ENCODE assay signal across 24 mouse cellular contexts in the genomic region with DNA sequence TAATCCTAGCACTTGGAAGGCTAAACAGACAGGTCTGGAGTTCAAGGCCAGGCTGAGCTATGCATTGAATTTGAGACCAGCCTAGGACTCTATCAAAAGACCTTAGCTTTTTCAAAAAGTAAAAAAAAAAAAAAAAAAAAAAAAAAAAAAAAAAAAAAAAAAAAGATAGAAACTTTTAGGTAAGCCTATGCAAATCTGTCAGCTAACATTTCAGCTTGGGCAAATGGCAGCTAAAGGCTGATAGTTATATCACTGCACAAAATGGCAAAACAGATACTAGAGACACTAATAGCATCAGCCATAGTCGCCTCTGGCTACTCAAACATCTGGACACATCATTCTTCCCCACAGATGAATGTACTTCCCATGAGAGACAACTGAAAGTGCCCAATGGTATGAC.
DNase-seq lines count a peak whose midpoint lies in the region; ATAC-seq and TF ChIP-seq lines count a peak whose summit lies in the region.
"Had no signal": no experiment of that assay in that cellular context is flagged by ENCODE, and none has a peak within 500 bp of the region (broad histone marks: within the 10 kb centered on the region; RNA-seq: fewer than 3 reads in every experiment).

No protein-coding gene starts in this region.

- peak overlapping the region; percentile 80; the same call in 1 of the 2 replicates for H3K27ac ChIP-seq in hindbrain, embryonic 14.5 days
- H3K27ac ChIP-seq in hindbrain, embryonic 10.5 days = no peak overlapping the region
- H3K27ac ChIP-seq in liver, embryonic 13.5 days = no peak overlapping the region
- peak overlapping the region; percentile 86; the same call in 1 of the 2 replicates for H3K27ac ChIP-seq in midbrain, embryonic 16.5 days (ENCODE audit: low read length)
- no peak overlapping the region for H3K27ac ChIP-seq in midbrain, embryonic 10.5 days (replicated peaks)
- no peak overlapping the region for H3K27ac ChIP-seq in ES-E14 (ENCODE audit: insufficient read depth, low read depth, low read length, poor library complexity, severe bottlenecking)
- H3K27ac ChIP-seq in lung, postnatal 0 days (ENCODE audit: low read length) = no peak overlapping the region
- H3K27ac ChIP-seq: embryonic facial prominence, embryonic 12.5 days; forebrain, embryonic 12.5 days had no signal

- no peak for DNase-seq in hindbrain, embryonic 14.5 days (ENCODE audit: low spot score)
- no peak for DNase-seq in hindbrain, embryonic 10.5 days (ENCODE audit: low spot score)
- DNase-seq in liver, embryonic 13.5 days = no peak
- DNase-seq in liver (no peak), ES-E14 (ENCODE audit: low read depth, low spot score) (no peak)
- no peak for DNase-seq in midbrain, embryonic 10.5 days (ENCODE audit: low spot score)
- DNase-seq in lung, postnatal 0 days (ENCODE audit: low spot score) = no peak
- DNase-seq: adrenal gland, postnatal 10 days; adrenal gland, postnatal 36 days; cerebellum, adult 18-20 months; cerebellum, adult 9-10 months; cerebellum, postnatal 14 days; gastrocnemius, postnatal 10 days; gastrocnemius, postnatal 36 days; heart, postnatal 10 days; heart, postnatal 36 days had no signal

- H3K27me3 ChIP-seq in hindbrain, embryonic 14.5 days (ENCODE audit: control insufficient read depth, insufficient read depth, low read length) = no peaks in the 10 kb centered on the region
- no peaks in the 10 kb centered on the region for H3K27me3 ChIP-seq in hindbrain, embryonic 10.5 days (ENCODE audit: insufficient read depth, poor library complexity, severe bottlenecking)
- H3K27me3 ChIP-seq in liver, embryonic 13.5 days = no peaks in the 10 kb centered on the region
- no peaks in the 10 kb centered on the region for H3K27me3 ChIP-seq in midbrain, embryonic 16.5 days (ENCODE audit: control insufficient read depth, insufficient read depth, low read depth, low read length)
- H3K27me3 ChIP-seq in midbrain, embryonic 10.5 days (ENCODE audit: low read depth, poor library complexity, severe bottlenecking) = no peaks in the 10 kb centered on the region
- H3K27me3 ChIP-seq in lung, postnatal 0 days (replicated peaks; ENCODE audit: insufficient read depth, low read length) = no peaks in the 10 kb centered on the region
- H3K27me3 ChIP-seq: embryonic facial prominence, embryonic 12.5 days; forebrain, embryonic 12.5 days; forebrain, embryonic 15.5 days; heart, embryonic 15.5 days; hindbrain, embryonic 15.5 days; Patski had no signal

- H3K9me3 ChIP-seq in hindbrain, embryonic 14.5 days (ENCODE audit: control insufficient read depth, low read length) = no peaks in the 10 kb centered on the region
- no peaks in the 10 kb centered on the region for H3K9me3 ChIP-seq in hindbrain, embryonic 10.5 days
- H3K9me3 ChIP-seq in liver, embryonic 13.5 days (replicated peaks) = no peaks in the 10 kb centered on the region
- no peaks in the 10 kb centered on the region for H3K9me3 ChIP-seq in midbrain, embryonic 16.5 days (replicated peaks; ENCODE audit: control insufficient read depth, low read length, poor library complexity, severe bottlenecking)
- H3K9me3 ChIP-seq in midbrain, embryonic 10.5 days (replicated peaks) = no peaks in the 10 kb centered on the region
- no peaks in the 10 kb centered on the region for H3K9me3 ChIP-seq in ES-E14 (ENCODE audit: control insufficient read depth, insufficient read depth, low read depth, low read length)
- H3K9me3 ChIP-seq in lung, postnatal 0 days (ENCODE audit: low read length) = no peaks in the 10 kb centered on the region
- H3K9me3 ChIP-seq: embryonic facial prominence, embryonic 12.5 days; forebrain, embryonic 12.5 days; forebrain, embryonic 15.5 days; G1E; heart, embryonic 15.5 days; hindbrain, embryonic 15.5 days had no signal

- no peak for TF ChIP-seq CTCF in lung, postnatal 0 days (IDR thresholded peaks at IDR 0.05)

- peaks cover 35% of the 10 kb centered on the region for H3K4me1 ChIP-seq in hindbrain, embryonic 14.5 days (replicated peaks; ENCODE audit: control insufficient read depth, insufficient read depth, low read length)
- peaks cover 25% of the 10 kb centered on the region for H3K4me1 ChIP-seq in hindbrain, embryonic 10.5 days (replicated peaks)
- peaks cover 40% of the 10 kb centered on the region for H3K4me1 ChIP-seq in liver, embryonic 13.5 days (replicated peaks)
- peaks cover 28% of the 10 kb centered on the region for H3K4me1 ChIP-seq in midbrain, embryonic 16.5 days (ENCODE audit: control insufficient read depth, insufficient read depth, low read length)
- peaks cover 31% of the 10 kb centered on the region for H3K4me1 ChIP-seq in midbrain, embryonic 10.5 days
- peaks cover 4 to 7% of the 10 kb centered on the region in 2 experiments; a peak in 3 of 4 replicates for H3K4me1 ChIP-seq in ES-E14 (ENCODE audit: control insufficient read depth in 2 of 2, insufficient read depth in 2 of 2, low read length in 2 of 2, poor library complexity in 1 of 2)
- H3K4me1 ChIP-seq in lung, postnatal 0 days (ENCODE audit: insufficient read depth, low read depth, low read length) = peaks cover 7% of the 10 kb centered on the region; the same call in 1 of the 2 replicates

- 73% methylated on average over 1 of the region's 1 CpGs for WGBS in hindbrain, embryonic 14.5 days
- WGBS in hindbrain, embryonic 10.5 days = 85% methylated on average over 1 of the region's 1 CpGs
- WGBS in liver, embryonic 13.5 days (ENCODE audit: insufficient replicate concordance) = 54% methylated on average over 1 of the region's 1 CpGs
- WGBS in midbrain, embryonic 16.5 days = 79% methylated on average over 1 of the region's 1 CpGs
- WGBS in midbrain, embryonic 10.5 days = 77% methylated on average over 1 of the region's 1 CpGs
- WGBS in lung, postnatal 0 days = 90% methylated on average over 1 of the region's 1 CpGs

- H3K9ac ChIP-seq in hindbrain, embryonic 14.5 days = no peak overlapping the region
- no peak overlapping the region for H3K9ac ChIP-seq in liver, embryonic 13.5 days
- no peak overlapping the region for H3K9ac ChIP-seq in midbrain, embryonic 16.5 days (ENCODE audit: low read depth, low read length)
- H3K9ac ChIP-seq in ES-E14 (ENCODE audit: insufficient read depth, low read depth, low read length, poor library complexity, severe bottlenecking) = no peak overlapping the region
- H3K9ac ChIP-seq in lung, postnatal 0 days (replicated peaks; ENCODE audit: low read depth) = no peak overlapping the region
- H3K9ac ChIP-seq: embryonic facial prominence, embryonic 12.5 days had no signal

- H3K4me3 ChIP-seq in hindbrain, embryonic 14.5 days (replicated peaks; ENCODE audit: low read length) = no peak overlapping the region
- no peak overlapping the region for H3K4me3 ChIP-seq in hindbrain, embryonic 10.5 days
- no peak overlapping the region for H3K4me3 ChIP-seq in liver, embryonic 13.5 days (replicated peaks)
- H3K4me3 ChIP-seq in midbrain, embryonic 16.5 days (ENCODE audit: low read depth, low read length) = no peak overlapping the region
- H3K4me3 ChIP-seq in midbrain, embryonic 10.5 days = no peak overlapping the region
- H3K4me3 ChIP-seq in ES-E14 (ENCODE audit: insufficient read depth in 1 of 2, low read depth in 1 of 2, low read length in 2 of 2, poor library complexity in 1 of 2, severe bottlenecking in 1 of 2) = no peak overlapping the region
- H3K4me3 ChIP-seq in lung, postnatal 0 days (ENCODE audit: low read depth, low read length) = no peak overlapping the region

- in situ Hi-C loops in ES-E14 (cut with MboI; ENCODE audit: low sequenced_read_pairs in 2 of 2, unreplicated experiment in 2 of 2) = no loop called here

- no peak for ATAC-seq in hindbrain, embryonic 14.5 days (ENCODE audit: low FRiP score)
- ATAC-seq in liver, embryonic 13.5 days (ENCODE audit: low read depth) = no peak
- ATAC-seq in midbrain, embryonic 16.5 days = no peak
- ATAC-seq in lung, postnatal 0 days = no peak

- no peak for TF ChIP-seq EP300 in lung, postnatal 0 days (IDR thresholded peaks at IDR 0.05)

- H3K36me3 ChIP-seq in hindbrain, embryonic 14.5 days (replicated peaks; ENCODE audit: control insufficient read depth, insufficient read depth) = no peaks in the 10 kb centered on the region
- H3K36me3 ChIP-seq in hindbrain, embryonic 10.5 days = no peaks in the 10 kb centered on the region
- no peaks in the 10 kb centered on the region for H3K36me3 ChIP-seq in liver, embryonic 13.5 days
- no peaks in the 10 kb centered on the region for H3K36me3 ChIP-seq in midbrain, embryonic 16.5 days (ENCODE audit: control insufficient read depth, insufficient read depth, low read length)
- no peaks in the 10 kb centered on the region for H3K36me3 ChIP-seq in midbrain, embryonic 10.5 days
- H3K36me3 ChIP-seq in ES-E14 (ENCODE audit: control insufficient read depth, insufficient read depth, low read length, poor library complexity, severe bottlenecking) = no peaks in the 10 kb centered on the region
- H3K36me3 ChIP-seq in lung, postnatal 0 days (ENCODE audit: insufficient read depth, low read length) = no peaks in the 10 kb centered on the region
- H3K36me3 ChIP-seq: embryonic facial prominence, embryonic 12.5 days; forebrain, embryonic 12.5 days; forebrain, embryonic 15.5 days; heart, embryonic 15.5 days; hindbrain, embryonic 15.5 days had no signal

- 0 out of 2 replicates have a peak overlapping the region, but pooled peaks have one; percentile 74 for H3K4me2 ChIP-seq in hindbrain, embryonic 14.5 days (replicated peaks)
- peak overlapping the region; percentile 97; the same call in 1 of the 2 replicates for H3K4me2 ChIP-seq in liver, embryonic 13.5 days
- no peak overlapping the region for H3K4me2 ChIP-seq in midbrain, embryonic 16.5 days (ENCODE audit: low read length)
- H3K4me2 ChIP-seq in lung, postnatal 0 days (replicated peaks; ENCODE audit: low read depth, low read length) = no peak overlapping the region

TF ChIP-seq in ES-E14, 5 proteins besides CTCF, POLR2A, EP300 and RAD21:
- TF ChIP-seq MAFK (IDR thresholded peaks at IDR 0.05; ENCODE audit: insufficient read depth, low read depth, low read length) (no peak), CHD2 (IDR thresholded peaks at IDR 0.05; ENCODE audit: low read depth, low read length) (no peak), ZC3H11A (IDR thresholded peaks at IDR 0.05; ENCODE audit: borderline replicate concordance, low read depth, low read length) (no peak), HCFC1 (IDR thresholded peaks at IDR 0.05; ENCODE audit: borderline replicate concordance, insufficient read depth, low read length) (no peak), ZNF384 (IDR thresholded peaks at IDR 0.05; ENCODE audit: low read depth, low read length) (peak; percentile 85; the same call in 1 of the 2 replicates)
TF ChIP-seq in ES-E14: peak in this region for 1.

Comparison
In these comparisons a context has a peak if more than half of its experiments do, and no peak if none do; other contexts are left out.
1. H3K27ac ChIP-seq: peak in hindbrain, embryonic 14.5 days (single experiment) and midbrain, embryonic 16.5 days (single experiment); none in hindbrain, embryonic 10.5 days (single experiment), liver, embryonic 13.5 days (single experiment), midbrain, embryonic 10.5 days (single experiment), ES-E14 (single experiment) and lung, postnatal 0 days (single experiment).
2. H3K4me2 ChIP-seq: peak in hindbrain, embryonic 14.5 days (single experiment) and liver, embryonic 13.5 days (single experiment); none in midbrain, embryonic 16.5 days (single experiment) and lung, postnatal 0 days (single experiment).